Mouse (Mus musculus) MEL (cell line): ENCODE measurements around the gene Mrvi1. TPM values are rescaled to one million over a fixed set of nuclear protein-coding genes. Genes with fewer than 3 reads are reported as not detected.

ENCODE experiments used
- DNase-seq: peaks from one replicate; pipeline ENCODE4 v3.0.0; 2011; ENCODE audit warnings: low read depth, low spot score
- H3K27ac ChIP-seq: 2 replicates; pipeline ENCODE4 v1.5.1; 2012; ENCODE audit warnings: low read depth, mild to moderate bottlenecking, control low read depth, low read length, moderate library complexity; ENCODE audit not compliant: control insufficient read depth
- H3K27me3 ChIP-seq, 2 experiments: fragments of 150-350 bp in 1 of 2; sonication (generic) in 1 of 2; 2 replicates each; pipeline ENCODE4 v1.6.1; 2012; ENCODE audit warnings: low read length in 2 of 2, mild to moderate bottlenecking in 2 of 2, improper control_type of control experiment in 1 of 2, moderate library complexity in 1 of 2; ENCODE audit not compliant: insufficient read depth in 2 of 2, control insufficient read depth in 1 of 2
- H3K36me3 ChIP-seq, 2 experiments: 2 replicates each; pipeline ENCODE4 v1.6.1; 2012 to 2014; ENCODE audit warnings: low read length in 2 of 2, improper control_type of control experiment in 1 of 2, inconsistent platforms in 1 of 2, mild to moderate bottlenecking in 1 of 2; ENCODE audit not compliant: insufficient read depth in 2 of 2, control insufficient read depth in 1 of 2
- H3K4me1 ChIP-seq, 2 experiments: fragments of 150-350 bp in 1 of 2; sonication (generic) in 1 of 2; 2 replicates each; pipeline ENCODE4 v1.6.1; 2012; ENCODE audit warnings: low read length in 2 of 2, improper control_type of control experiment in 1 of 2, mild to moderate bottlenecking in 1 of 2; ENCODE audit not compliant: insufficient read depth in 2 of 2, control insufficient read depth in 1 of 2
- H3K4me3 ChIP-seq, 2 experiments: fragments of 150-350 bp in 1 of 2; sonication (generic) in 1 of 2; 2 replicates each; pipeline ENCODE4 v1.5.1; 2012; ENCODE audit warnings: low read depth in 2 of 2, low read length in 2 of 2, mild to moderate bottlenecking in 2 of 2, moderate library complexity in 2 of 2, control low read depth in 1 of 2, improper control_type of control experiment in 1 of 2; ENCODE audit not compliant: control insufficient read depth in 1 of 2, insufficient read depth in 1 of 2
- H3K79me2 ChIP-seq: 2 replicates; pipeline ENCODE4 v1.6.1; 2012; ENCODE audit warnings: mild to moderate bottlenecking, low read length, moderate library complexity; ENCODE audit not compliant: control insufficient read depth, poor library complexity, insufficient read depth
- H3K9ac ChIP-seq: 2 replicates; pipeline ENCODE4 v1.6.1; 2012; ENCODE audit warnings: low read depth, mild to moderate bottlenecking, control low read depth, low read length, moderate library complexity; ENCODE audit not compliant: control insufficient read depth, poor library complexity, severe bottlenecking
- H3K9me3 ChIP-seq: fragments of 150-350 bp; sonication (generic); replicated peaks from 2 replicates; pipeline ENCODE4 v1.6.1; 2012; ENCODE audit warnings: mild to moderate bottlenecking, low read length, improper control_type of control experiment, moderate library complexity; ENCODE audit not compliant: insufficient read depth
- BHLHE40 ChIP-seq: IDR thresholded peaks from 2 replicates; pipeline ENCODE4 v1.6.1; 2012; ENCODE audit warnings: low read depth, mild to moderate bottlenecking, inconsistent platforms, low read length, improper control_type of control experiment, borderline replicate concordance
- CTCF ChIP-seq, 3 experiments: IDR thresholded peaks in 2 of 3; conservative IDR thresholded peaks in 1 of 3; 2 replicates each; pipeline ENCODE4 v1.5.1; 2011 to 2012; ENCODE audit warnings: low read length in 3 of 3, low read depth in 2 of 3, mild to moderate bottlenecking in 2 of 3, improper control_type of control experiment in 1 of 3, inconsistent platforms in 1 of 3, mixed read lengths in 1 of 3, moderate library complexity in 1 of 3; ENCODE audit not compliant: control insufficient read depth in 1 of 3, insufficient read depth in 1 of 3, poor library complexity in 1 of 3, severe bottlenecking in 1 of 3
- E2F4 ChIP-seq: IDR thresholded peaks from 2 replicates; pipeline ENCODE4 v1.6.1; 2011; ENCODE audit warnings: low read depth, low read length, improper control_type of control experiment, borderline replicate concordance
- ELF1 ChIP-seq: IDR thresholded peaks from 2 replicates; pipeline ENCODE4 v1.6.1; 2014; ENCODE audit warnings: low read depth, mild to moderate bottlenecking, inconsistent platforms, low read length, improper control_type of control experiment, moderate library complexity
- ETS1 ChIP-seq: IDR thresholded peaks from 2 replicates; pipeline ENCODE4 v1.6.1; 2012; ENCODE audit warnings: low read depth, mild to moderate bottlenecking, inconsistent platforms, low read length, improper control_type of control experiment, moderate library complexity
- HCFC1 ChIP-seq: IDR thresholded peaks from 2 replicates; pipeline ENCODE4 v1.6.1; 2012; ENCODE audit warnings: low read depth, mild to moderate bottlenecking, inconsistent platforms, low read length, improper control_type of control experiment, moderate library complexity
- JUND ChIP-seq: IDR thresholded peaks from 2 replicates; pipeline ENCODE4 v1.6.1; 2011; ENCODE audit warnings: low read depth, mild to moderate bottlenecking, improper control_type of control experiment, low read length
- KAT2A ChIP-seq: conservative IDR thresholded peaks from 2 replicates; pipeline ENCODE4 v1.6.1; 2012; ENCODE audit warnings: low read depth, low read length, improper control_type of control experiment, inconsistent platforms
- MAFK ChIP-seq: IDR thresholded peaks from 2 replicates; pipeline ENCODE4 v1.6.1; 2011; ENCODE audit warnings: low read depth, mild to moderate bottlenecking, low read length, improper control_type of control experiment, borderline replicate concordance
- MAZ ChIP-seq: IDR thresholded peaks from 2 replicates; pipeline ENCODE4 v1.6.1; 2012; ENCODE audit warnings: low read depth, mild to moderate bottlenecking, inconsistent platforms, low read length, improper control_type of control experiment
- MXI1 ChIP-seq: IDR thresholded peaks from 2 replicates; pipeline ENCODE4 v1.6.1; 2011; ENCODE audit warnings: mild to moderate bottlenecking, low read depth, low read length, improper control_type of control experiment
- NELFE ChIP-seq: IDR thresholded peaks from 2 replicates; pipeline ENCODE4 v1.6.1; 2011; ENCODE audit warnings: low read depth, low read length, improper control_type of control experiment
- NRF1 ChIP-seq: IDR thresholded peaks from 2 replicates; pipeline ENCODE4 v1.6.1; 2014; ENCODE audit warnings: low read depth, mild to moderate bottlenecking, inconsistent platforms, low read length, improper control_type of control experiment, moderate library complexity; ENCODE audit not compliant: poor library complexity, insufficient read depth, severe bottlenecking
- POLR2A ChIP-seq, 2 experiments: IDR thresholded peaks; 2 replicates each; pipeline ENCODE4 v1.6.1; 2011 to 2012; ENCODE audit warnings: low read length in 2 of 2, mild to moderate bottlenecking in 2 of 2, control low read depth in 1 of 2, improper control_type of control experiment in 1 of 2, low read depth in 1 of 2, moderate library complexity in 1 of 2; ENCODE audit not compliant: control insufficient read depth in 1 of 2, insufficient read depth in 1 of 2, poor library complexity in 1 of 2
- RAD21 ChIP-seq: IDR thresholded peaks from 2 replicates; pipeline ENCODE4 v1.6.1; 2011; ENCODE audit warnings: mild to moderate bottlenecking, low read depth, low read length, improper control_type of control experiment
- SMC3 ChIP-seq: IDR thresholded peaks from 2 replicates; pipeline ENCODE4 v1.6.1; 2011; ENCODE audit warnings: low read depth, low read length, improper control_type of control experiment
- TAL1 ChIP-seq: IDR thresholded peaks from 2 replicates; pipeline ENCODE4 v1.6.1; 2012; ENCODE audit warnings: mild to moderate bottlenecking, inconsistent platforms, low read length, moderate library complexity, mixed read lengths
- TBP ChIP-seq: IDR thresholded peaks from 2 replicates; pipeline ENCODE4 v1.8.0; 2011; ENCODE audit warnings: low read depth, low read length, improper control_type of control experiment
- USF1 ChIP-seq: IDR thresholded peaks from 2 replicates; pipeline ENCODE4 v1.6.1; 2014; ENCODE audit warnings: low read depth, mild to moderate bottlenecking, inconsistent platforms, low read length, improper control_type of control experiment, moderate library complexity
- USF2 ChIP-seq, 2 experiments: IDR thresholded peaks; 2 replicates each; pipeline ENCODE4 v1.6.1; 2011 to 2012; ENCODE audit warnings: improper control_type of control experiment in 2 of 2, low read length in 2 of 2, borderline replicate concordance in 1 of 2, inconsistent platforms in 1 of 2, low read depth in 1 of 2, mild to moderate bottlenecking in 1 of 2; ENCODE audit not compliant: insufficient read depth in 1 of 2
- polyA plus RNA-seq, 2 experiments: library from polyadenylated mRNA; stranded (reverse) in 1 of 2; unstranded in 1 of 2; fragments of >175 nt in 1 of 2; fragments of >200 nt in 1 of 2; gene quantifications; 2 replicates each; pipeline versions ENCODE4 v1.2.1 to v1.2.4; 2012; ENCODE audit warnings: low replicate concordance in 2 of 2, low read depth in 1 of 2; ENCODE audit not compliant: insufficient read length in 2 of 2, insufficient read depth in 1 of 2, missing spikeins in 1 of 2
- total RNA-seq: library from RNA; depleted of rRNA; stranded (reverse); fragments of 300-350 nt; gene quantifications from 2 replicates; pipeline ENCODE4 v1.2.3, GENCODE M21; 2012

Gene Mrvi1
- total and polyA plus RNA-seq, 3 experiments, result 0.19 to 0.92 TPM; not detected in 1

DNA sequence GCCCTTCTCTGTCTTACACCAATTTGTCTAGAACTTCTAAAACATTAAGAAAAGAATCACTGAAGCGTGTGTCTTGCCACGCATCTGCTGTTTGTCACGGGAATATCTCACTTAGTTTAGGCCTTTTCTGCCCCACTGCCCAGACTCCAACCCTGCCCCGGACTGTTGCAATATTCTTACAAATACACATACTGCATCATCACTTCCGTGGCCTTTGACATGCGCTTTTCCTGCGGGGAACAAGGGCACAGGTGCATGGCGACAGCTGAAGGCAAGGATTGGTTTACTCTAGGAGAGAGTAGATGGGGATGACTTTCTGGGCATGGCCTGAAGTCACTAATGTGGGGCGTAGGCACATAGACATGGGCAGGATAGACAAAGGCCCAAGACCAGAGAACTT lies 87.6 kb downstream of the Mrvi1 start:
- TF ChIP-seq NRF1 (no peak), SMC3 (no peak), USF1 (no peak), MXI1 (no peak), HCFC1 (no peak), BHLHE40 (no peak)
- Histone ChIP-seq H3K36me3 (no peaks in the 10 kb centered on the region), H3K9ac (no peak overlapping the region), H3K27me3 (peaks cover 2 to 3% of the 10 kb centered on the region in 2 experiments; a peak in 3 of 4 replicates), H3K27ac (no peak overlapping the region), H3K4me1 (no peaks in the 10 kb centered on the region), H3K4me3 (no peak overlapping the region), H3K79me2 (no peaks in the 10 kb centered on the region), H3K9me3 (no peaks in the 10 kb centered on the region)
- DNase-seq, result no peak

DNA sequence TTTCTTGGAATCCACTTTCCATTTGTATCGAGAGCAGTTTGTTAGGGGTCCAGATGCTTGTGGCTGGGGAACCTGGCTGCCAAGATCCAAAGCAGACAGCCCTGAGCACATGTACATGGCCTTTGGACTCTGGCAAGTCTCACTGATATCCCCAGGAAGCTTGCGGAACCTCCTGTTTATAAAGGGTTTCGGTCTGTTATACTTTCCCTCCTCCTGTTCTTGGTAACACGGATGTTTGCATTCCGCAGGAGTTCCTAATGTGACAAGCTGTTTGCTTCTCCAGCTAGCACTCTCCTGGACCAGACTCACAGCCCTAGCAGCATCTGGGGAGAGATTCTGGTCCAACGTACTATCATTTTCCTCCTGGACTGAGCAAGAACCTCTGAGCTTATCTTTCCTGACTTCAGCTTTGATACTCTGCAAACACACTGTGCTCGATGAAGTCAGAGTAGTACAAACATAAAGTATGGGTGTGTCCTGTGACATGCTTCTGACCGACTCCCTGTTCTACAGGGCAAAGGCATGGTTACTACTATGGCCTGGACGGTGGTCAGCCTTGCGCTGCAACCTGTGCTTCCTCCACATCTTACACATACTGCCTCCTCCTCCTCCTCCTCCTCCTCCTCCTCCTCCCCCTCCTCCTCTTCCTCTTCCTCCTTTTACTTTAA lies 88.2 kb downstream of the Mrvi1 start:
- H3K27me3 ChIP-seq, result peaks cover 2 to 3% of the 10 kb centered on the region in 2 experiments; a peak in 3 of 4 replicates
- no peaks in the 10 kb centered on the region for H3K9me3 ChIP-seq
- no peaks in the 10 kb centered on the region for H3K36me3 ChIP-seq
- DNase-seq, result no peak
- no peak for TF ChIP-seq ELF1
- TF ChIP-seq ETS1, result no peak
- no peak for TF ChIP-seq JUND
- TF ChIP-seq NELFE, result no peak
- no peak for TF ChIP-seq TAL1
- TF ChIP-seq KAT2A, result no peak
- no peak for TF ChIP-seq RAD21
- no peak for TF ChIP-seq HCFC1
- no peak for TF ChIP-seq TBP
- TF ChIP-seq USF2 (IDR thresholded peaks at IDR 0.05; ENCODE audit: borderline replicate concordance in 1 of 2, insufficient read depth in 1 of 2, low read depth in 1 of 2, low read length in 2 of 2), result no peak
- no peak for TF ChIP-seq CTCF (IDR thresholded peaks at IDR 0.05 in 2 of 3, conservative IDR thresholded peaks at IDR 0.05 in 1 of 3; ENCODE audit: control insufficient read depth in 1 of 3, insufficient read depth in 1 of 3, low read depth in 2 of 3, low read length in 3 of 3, poor library complexity in 1 of 3, severe bottlenecking in 1 of 3)
- TF ChIP-seq MAFK, result no peak
- TF ChIP-seq POLR2A (IDR thresholded peaks at IDR 0.05; ENCODE audit: control insufficient read depth in 1 of 2, insufficient read depth in 1 of 2, low read depth in 1 of 2, low read length in 2 of 2, poor library complexity in 1 of 2), result no peak
- TF ChIP-seq SMC3, result no peak
- TF ChIP-seq USF1, result no peak
- no peak for TF ChIP-seq E2F4
- TF ChIP-seq MAZ, result no peak
- TF ChIP-seq, all 39 proteins: peak for 0
- H3K9ac ChIP-seq, result no peak overlapping the region
- H3K79me2 ChIP-seq, result no peaks in the 10 kb centered on the region
- no peak overlapping the region for H3K27ac ChIP-seq
- H3K4me3 ChIP-seq, result no peak overlapping the region
- H3K4me1 ChIP-seq, result no peaks in the 10 kb centered on the region
